Mouse (Mus musculus) kidney, embryonic 15.5 days (tissue): ENCODE measurements at regions not wholly inside any gene's neighbourhood (a gene's known extent, or its start where the extent isn't known, plus 50 kb on each side); places are given as distances from the start of the nearest gene placed in this dataset.
A peak's percentile ranks its signal among the peaks of the same experiment; 100 is the strongest.
"Not testable (repeated sequence)": the region's sequence is repeated elsewhere in the genome, so short reads cannot be mapped to it uniquely, and the experiment has no call there.

Experiments used
- ATAC-seq: fragments of 200-750 bp; cut with Nextera tagmentation; replicated peaks from 2 replicates; pipeline ENCODE4 v1.8.0; 2017; ENCODE audit warnings: moderate TSS enrichment; ENCODE audit not compliant: low FRiP score
- H3K27ac ChIP-seq: fragments of 300-500 bp; sonication (generic); 2 replicates; pipeline ENCODE4 v1.5.1; 2015; ENCODE audit warnings: mild to moderate bottlenecking, inconsistent platforms
- H3K27me3 ChIP-seq: fragments of 300-500 bp; sonication (generic); 2 replicates; pipeline ENCODE4 v1.6.1; 2015; ENCODE audit warnings: inconsistent platforms
- H3K36me3 ChIP-seq: fragments of 300-500 bp; sonication (generic); 2 replicates; pipeline ENCODE4 v1.6.1; 2015; ENCODE audit warnings: inconsistent platforms
- H3K4me1 ChIP-seq: fragments of 300-500 bp; sonication (generic); 2 replicates; pipeline ENCODE4 v1.6.1; 2015; ENCODE audit warnings: inconsistent platforms
- H3K4me2 ChIP-seq: fragments of 300-500 bp; sonication (generic); 2 replicates; pipeline ENCODE4 v1.6.1; 2015; ENCODE audit warnings: moderate library complexity, mild to moderate bottlenecking, inconsistent platforms
- H3K4me3 ChIP-seq: fragments of 300-500 bp; sonication (generic); replicated peaks from 2 replicates; pipeline ENCODE4 v1.5.1; 2015; ENCODE audit warnings: mild to moderate bottlenecking, inconsistent platforms
- H3K9ac ChIP-seq: fragments of 300-500 bp; sonication (generic); 2 replicates; pipeline ENCODE4 v1.6.1; 2015; ENCODE audit warnings: mild to moderate bottlenecking, inconsistent platforms
- H3K9me3 ChIP-seq: fragments of 300-500 bp; sonication (generic); replicated peaks from 2 replicates; pipeline ENCODE4 v1.6.1; 2016; ENCODE audit warnings: inconsistent platforms
- WGBS: fragments of 180-500 bp; shearing (Covaris S2); methylation state at CpG from one replicate; pipeline ENCODE4 v1.1.7; 2015; ENCODE audit warnings: mixed read lengths; 5-methylcytosine and 5-hydroxymethylcytosine counted together

GRCm38 (mm10) chr13:28838216-28838615, 115.3 kb downstream of the Sox4 start:
- no peaks in the 10 kb centered on the region for H3K36me3 ChIP-seq
- WGBS, result 68% methylated on average over 3 of the region's 3 CpGs
- no peak overlapping the region for H3K4me3 ChIP-seq
- peaks cover 28% of the 10 kb centered on the region for H3K4me1 ChIP-seq
- H3K27ac ChIP-seq, result no peak overlapping the region
- H3K9me3 ChIP-seq, result no peaks in the 10 kb centered on the region
- no peak overlapping the region for H3K9ac ChIP-seq
- no peak for ATAC-seq
- H3K4me2 ChIP-seq, result no peak overlapping the region
- H3K27me3 ChIP-seq, result no peaks in the 10 kb centered on the region

GRCm38 (mm10) chr13:28837196-28837595, 116.3 kb downstream of the Sox4 start:
- not testable (repeated sequence) for H3K4me3 ChIP-seq, H3K36me3 ChIP-seq, H3K4me2 ChIP-seq, H3K27ac ChIP-seq, H3K9me3 ChIP-seq, ATAC-seq, H3K27me3 ChIP-seq, H3K9ac ChIP-seq
- WGBS, result 95% methylated on average over 3 of the region's 3 CpGs
- peaks cover 27% of the 10 kb centered on the region for H3K4me1 ChIP-seq

- 97% methylated on average over 1 of the region's 1 CpGs for WGBS
- Histone ChIP-seq H3K27me3 (no peaks in the 10 kb centered on the region), H3K4me2 (no peak overlapping the region), H3K27ac (no peak overlapping the region), H3K4me1 (peaks cover 23% of the 10 kb centered on the region), H3K36me3 (no peaks in the 10 kb centered on the region), H3K9me3 (no peaks in the 10 kb centered on the region), H3K4me3 (no peak overlapping the region), H3K9ac (no peak overlapping the region)
- ATAC-seq, result no peak
Measured at GRCm38 (mm10) chr13:28833700-28834065, 119.8 kb downstream of the Sox4 start.

- H3K4me3 ChIP-seq, result no peak overlapping the region
- H3K4me2 ChIP-seq, result no peak overlapping the region
- peaks cover 19% of the 10 kb centered on the region for H3K4me1 ChIP-seq
- H3K9me3 ChIP-seq, result no peaks in the 10 kb centered on the region
- H3K27me3 ChIP-seq, result no peaks in the 10 kb centered on the region
- WGBS, result 47% methylated on average over 12 of the region's 12 CpGs
- no peak for ATAC-seq
- H3K27ac ChIP-seq, result no peak overlapping the region
- H3K36me3 ChIP-seq, result no peaks in the 10 kb centered on the region
- H3K9ac ChIP-seq, result no peak overlapping the region
Measured at GRCm38 (mm10) chr13:28832855-28833699, 120.4 kb downstream of the Sox4 start.

GRCm38 (mm10) chr13:28826284-28826683, 127.2 kb downstream of the Sox4 start:
- no peak for ATAC-seq
- H3K36me3 ChIP-seq, result no peaks in the 10 kb centered on the region
- no peak overlapping the region for H3K4me3 ChIP-seq
- H3K4me1 ChIP-seq, result peaks cover 23% of the 10 kb centered on the region
- H3K27me3 ChIP-seq, result no peaks in the 10 kb centered on the region
- H3K4me2 ChIP-seq, result no peak overlapping the region
- no peak overlapping the region for H3K27ac ChIP-seq
- WGBS, result 87% methylated on average over 7 of the region's 7 CpGs
- no peaks in the 10 kb centered on the region for H3K9me3 ChIP-seq
- H3K9ac ChIP-seq, result no peak overlapping the region

GRCm38 (mm10) chr13:28823985-28824384, 129.5 kb downstream of the Sox4 start:
- Histone ChIP-seq H3K27me3 (no peaks in the 10 kb centered on the region), H3K4me1 (peaks cover 13% of the 10 kb centered on the region), H3K4me2 (no peak overlapping the region), H3K4me3 (no peak overlapping the region), H3K9me3 (no peaks in the 10 kb centered on the region), H3K27ac (no peak overlapping the region), H3K36me3 (no peaks in the 10 kb centered on the region), H3K9ac (no peak overlapping the region)
- whole genome bisulfite sequencing, result 43% methylated on average over 11 of the region's 11 CpGs
- ATAC-seq, result no peak

GRCm38 (mm10) chr13:28823311-28823880, 130.1 kb downstream of the Sox4 start:
- Histone ChIP-seq H3K4me2 (no peak overlapping the region), H3K9me3 (no peaks in the 10 kb centered on the region), H3K4me3 (no peak overlapping the region), H3K9ac (no peak overlapping the region), H3K36me3 (no peaks in the 10 kb centered on the region), H3K27ac (no peak overlapping the region), H3K4me1 (peaks cover 13% of the 10 kb centered on the region), H3K27me3 (no peaks in the 10 kb centered on the region)
- no peak for ATAC-seq
- WGBS, result 74% methylated on average over 9 of the region's 9 CpGs

- 83% methylated on average over 15 of the region's 15 CpGs for WGBS
- Histone ChIP-seq H3K27me3 (no peaks in the 10 kb centered on the region), H3K4me1 (peaks cover 13% of the 10 kb centered on the region), H3K4me3 (no peak overlapping the region), H3K27ac (no peak overlapping the region), H3K36me3 (no peaks in the 10 kb centered on the region), H3K9ac (no peak overlapping the region), H3K9me3 (no peaks in the 10 kb centered on the region), H3K4me2 (no peak overlapping the region)
- no peak for ATAC-seq
Measured at GRCm38 (mm10) chr13:28820868-28821533, 132.5 kb downstream of the Sox4 start.

- Histone ChIP-seq H3K9me3 (no peaks in the 10 kb centered on the region), H3K9ac (no peak overlapping the region), H3K4me2 (no peak overlapping the region), H3K27me3 (no peaks in the 10 kb centered on the region), H3K4me3 (no peak overlapping the region), H3K36me3 (no peaks in the 10 kb centered on the region), H3K27ac (no peak overlapping the region), H3K4me1 (peaks cover 31% of the 10 kb centered on the region)
- no peak for ATAC-seq
- WGBS, result 69% methylated on average over 4 of the region's 4 CpGs
Measured at GRCm38 (mm10) chr13:28814127-28814526, 139.4 kb downstream of the Sox4 start.

GRCm38 (mm10) chr13:28811667-28812575, 141.6 kb downstream of the Sox4 start:
- peak overlapping the region; percentile 45 for H3K27ac ChIP-seq
- 34% methylated on average over 12 of the region's 12 CpGs for WGBS

GRCm38 (mm10) chr13:28811081-28811439, 142.5 kb downstream of the Sox4 start:
- H3K36me3 ChIP-seq, result no peaks in the 10 kb centered on the region
- H3K4me2 ChIP-seq, result no peak overlapping the region
- WGBS, result 5% methylated on average over 2 of the region's 2 CpGs
- no peaks in the 10 kb centered on the region for H3K27me3 ChIP-seq
- no peak overlapping the region for H3K9ac ChIP-seq
- H3K27ac ChIP-seq, result no peak overlapping the region
- no peak overlapping the region for H3K4me3 ChIP-seq
- no peak for ATAC-seq
- H3K9me3 ChIP-seq, result no peaks in the 10 kb centered on the region
- H3K4me1 ChIP-seq, result peaks cover 31% of the 10 kb centered on the region

More at GRCm38 (mm10) chr13:28811667-28812575, 141.6 kb downstream of the Sox4 start:
- H3K9me3 ChIP-seq, result no peaks in the 10 kb centered on the region
- ATAC-seq, result no peak
- peaks cover 31% of the 10 kb centered on the region for H3K4me1 ChIP-seq
- no peak overlapping the region for H3K4me3 ChIP-seq
- no peak overlapping the region for H3K9ac ChIP-seq
- H3K4me2 ChIP-seq, result peak overlapping the region; percentile 7; the same call in 1 of the 2 replicates
- no peaks in the 10 kb centered on the region for H3K36me3 ChIP-seq
- no peaks in the 10 kb centered on the region for H3K27me3 ChIP-seq
